In genomic region chr13:31805831-31806427, GRCm38 (mm10) we compare ENCODE assay signal across 7 mouse cellular contexts. TPM values are rescaled to one million over a fixed set of nuclear protein-coding genes. Genes with fewer than 3 reads are reported as not detected.
DNase-seq lines count a peak whose midpoint lies in the region; ATAC-seq and TF ChIP-seq lines count a peak whose summit lies in the region.

No protein-coding gene starts in this region.

- H3K4me3 ChIP-seq in lung, embryonic 15.5 days = peak overlapping the region; percentile 58
- peak overlapping the region; percentile 61 for H3K4me3 ChIP-seq in embryonic facial prominence, embryonic 15.5 days (replicated peaks)
- H3K4me3 ChIP-seq in intestine, postnatal 0 days (ENCODE audit: low read depth, low read length) = peak overlapping the region; percentile 56
- H3K4me3 ChIP-seq in olfactory bulb, adult 2 months (ENCODE audit: insufficient read depth, low read depth, low read length) = peak overlapping the region; percentile 31

- ATAC-seq in lung, embryonic 15.5 days (ENCODE audit: borderline replicate concordance, extremely low read depth, low FRiP score, low TSS enrichment) = peak; percentile 60
- peak; percentile 63 for ATAC-seq in embryonic facial prominence, embryonic 15.5 days (ENCODE audit: insufficient number of reproducible peaks, low FRiP score, low TSS enrichment, low read depth)
- ATAC-seq in intestine, postnatal 0 days = peak; percentile 11

- 0 out of 2 replicates have a peak overlapping the region, but pooled peaks have one; percentile 31 for H3K9ac ChIP-seq in lung, embryonic 15.5 days
- H3K9ac ChIP-seq in embryonic facial prominence, embryonic 15.5 days = peak overlapping the region; percentile 18; the same call in 1 of the 2 replicates
- no peak overlapping the region for H3K9ac ChIP-seq in intestine, postnatal 0 days (ENCODE audit: low read depth, low read length)

- no peak overlapping the region for H3K27ac ChIP-seq in lung, embryonic 15.5 days
- peak overlapping the region; percentile 65 for H3K27ac ChIP-seq in embryonic facial prominence, embryonic 15.5 days (replicated peaks)
- no peak overlapping the region for H3K27ac ChIP-seq in intestine, postnatal 0 days (ENCODE audit: low read depth, low read length)
- no peak overlapping the region for H3K27ac ChIP-seq in olfactory bulb, adult 2 months (ENCODE audit: insufficient read depth, low read depth, low read length)

- no peak for DNase-seq in lung, postnatal 25 days (ENCODE audit: low spot score)
- no peak for DNase-seq in ovary, postnatal 10 days (ENCODE audit: low spot score)
- DNase-seq in adrenal gland, postnatal 10 days = no peak

- 4% methylated on average over 34 of the region's 34 CpGs for WGBS in lung, embryonic 15.5 days
- 2% methylated on average over 34 of the region's 34 CpGs for WGBS in embryonic facial prominence, embryonic 15.5 days
- 5% methylated on average over 34 of the region's 34 CpGs for WGBS in intestine, postnatal 0 days
- WGBS in olfactory bulb, adult 2 months = 5% methylated on average over 34 of the region's 34 CpGs

- H3K36me3 ChIP-seq in lung, embryonic 15.5 days = no peaks in the 10 kb centered on the region
- no peaks in the 10 kb centered on the region for H3K36me3 ChIP-seq in embryonic facial prominence, embryonic 15.5 days
- no peaks in the 10 kb centered on the region for H3K36me3 ChIP-seq in intestine, postnatal 0 days (ENCODE audit: control insufficient read depth, insufficient read depth)

- peaks cover 44% of the 10 kb centered on the region for H3K4me1 ChIP-seq in lung, embryonic 15.5 days
- H3K4me1 ChIP-seq in embryonic facial prominence, embryonic 15.5 days = peaks cover 52% of the 10 kb centered on the region
- H3K4me1 ChIP-seq in intestine, postnatal 0 days (replicated peaks; ENCODE audit: control insufficient read depth, insufficient read depth, low read length) = peaks cover 4% of the 10 kb centered on the region
- H3K4me1 ChIP-seq in olfactory bulb, adult 2 months (ENCODE audit: control insufficient read depth, insufficient read depth, low read length) = peaks cover 24% of the 10 kb centered on the region

- H3K27me3 ChIP-seq in lung, embryonic 15.5 days = peaks cover 91% of the 10 kb centered on the region
- H3K27me3 ChIP-seq in embryonic facial prominence, embryonic 15.5 days = peaks cover 75% of the 10 kb centered on the region
- peaks cover 94% of the 10 kb centered on the region for H3K27me3 ChIP-seq in intestine, postnatal 0 days (replicated peaks; ENCODE audit: control insufficient read depth, insufficient read depth, low read length)

- no peak for TF ChIP-seq CTCF in intestine, postnatal 0 days (IDR thresholded peaks at IDR 0.05; ENCODE audit: low read depth)
- no peak for TF ChIP-seq CTCF in olfactory bulb, adult 2 months (IDR thresholded peaks at IDR 0.05; ENCODE audit: insufficient read depth, low read depth, low read length)

- no peak for TF ChIP-seq POLR2A in olfactory bulb, adult 2 months (IDR thresholded peaks at IDR 0.05; ENCODE audit: insufficient read depth, low read depth, low read length)

- H3K4me2 ChIP-seq in lung, embryonic 15.5 days = peak overlapping the region; percentile 100
- H3K4me2 ChIP-seq in embryonic facial prominence, embryonic 15.5 days (replicated peaks) = peak overlapping the region; percentile 89
- H3K4me2 ChIP-seq in intestine, postnatal 0 days (replicated peaks; ENCODE audit: low read depth) = peak overlapping the region; percentile 98

- H3K9me3 ChIP-seq in lung, embryonic 15.5 days = no peaks in the 10 kb centered on the region
- H3K9me3 ChIP-seq in embryonic facial prominence, embryonic 15.5 days (replicated peaks) = no peaks in the 10 kb centered on the region
- H3K9me3 ChIP-seq in intestine, postnatal 0 days (ENCODE audit: control insufficient read depth) = no peaks in the 10 kb centered on the region

RNA-seq across cellular contexts. Expression of gene Foxc1, which starts 0.5 kb away (rescaled TPM):
- polyA plus RNA-seq in lung, embryonic 15.5 days (2015; fragmentation: Nextera tagmentation; extraction: Ambion mirVana) = 0.47 and 0.53 TPM in 2 replicates
- polyA plus RNA-seq in embryonic facial prominence, embryonic 15.5 days (2015; fragmentation: Nextera tagmentation; extraction: Ambion mirVana) = 1.8 and 2.0 TPM in 2 replicates
- 0.08 and 0.12 TPM in 2 replicates for polyA plus RNA-seq in intestine, postnatal 0 days (2015; fragmentation: Nextera tagmentation; extraction: Ambion mirVana)
- not detected in 2 replicates for polyA plus RNA-seq in olfactory bulb, adult 2 months (2012; ENCODE audit: insufficient read depth, insufficient read length, low replicate concordance, missing spikeins)
- 1 to 10 TPM; 6.7 to 6.9 TPM for total RNA-seq in adrenal gland, postnatal 10 days (2021)

Comparison
In these comparisons a context has a peak if more than half of its experiments do, and no peak if none do; other contexts are left out.
1. ATAC-seq: peak in every context shown above with its lines; median percentile 63 in embryonic facial prominence, embryonic 15.5 days; 60 in lung, embryonic 15.5 days; 11 in intestine, postnatal 0 days.